Mouse (Mus musculus) neural tube, embryonic 13.5 days (tissue): ENCODE measurements at regions not wholly inside any gene's neighbourhood (a gene's known extent, or its start where the extent isn't known, plus 50 kb on each side); places are given as distances from the start of the nearest gene placed in this dataset.

Source experiments
- ATAC-seq: fragments of 200-750 bp; cut with Nextera tagmentation; 2 replicates; pipeline ENCODE4 v1.8.0; 2017; ENCODE audit warnings: low read depth, mild to moderate bottlenecking, moderate TSS enrichment, moderate library complexity
- H3K27ac ChIP-seq: fragments of 300-500 bp; sonication (generic); replicated peaks from 2 replicates; pipeline ENCODE4 v1.5.1; 2015; ENCODE audit warnings: moderate library complexity, mild to moderate bottlenecking, inconsistent platforms
- H3K27me3 ChIP-seq: fragments of 300-500 bp; sonication (generic); 2 replicates; pipeline ENCODE4 v1.6.1; 2015; ENCODE audit warnings: mild to moderate bottlenecking, inconsistent platforms
- H3K36me3 ChIP-seq: fragments of 300-500 bp; sonication (generic); 2 replicates; pipeline ENCODE4 v1.6.1; 2015; ENCODE audit warnings: mild to moderate bottlenecking, inconsistent platforms
- H3K4me1 ChIP-seq: fragments of 300-500 bp; sonication (generic); replicated peaks from 2 replicates; pipeline ENCODE4 v1.6.1; 2015; ENCODE audit warnings: inconsistent platforms
- H3K4me2 ChIP-seq: fragments of 300-500 bp; sonication (generic); 2 replicates; pipeline ENCODE4 v1.6.1; 2015; ENCODE audit warnings: inconsistent platforms, mild to moderate bottlenecking, moderate library complexity
- H3K4me3 ChIP-seq: fragments of 300-500 bp; sonication (generic); 2 replicates; pipeline ENCODE4 v1.5.1; 2015; ENCODE audit warnings: mild to moderate bottlenecking, inconsistent platforms
- H3K9ac ChIP-seq: fragments of 300-500 bp; sonication (generic); 2 replicates; pipeline ENCODE4 v1.6.1; 2015; ENCODE audit warnings: moderate library complexity, mild to moderate bottlenecking, inconsistent platforms
- H3K9me3 ChIP-seq: fragments of 300-500 bp; sonication (generic); 2 replicates; pipeline ENCODE4 v1.6.1; 2016; ENCODE audit warnings: inconsistent platforms
- whole genome bisulfite sequencing: fragments of 180-500 bp; shearing (Covaris S2); methylation state at CpG from one replicate; pipeline ENCODE4 v1.1.7; 2015; 5-methylcytosine and 5-hydroxymethylcytosine counted together

- H3K4me3 ChIP-seq: no peak overlapping the region
- H3K9me3 ChIP-seq: no peaks in the 10 kb centered on the region
- no peaks in the 10 kb centered on the region for H3K27me3 ChIP-seq
- H3K27ac ChIP-seq: no peak overlapping the region
- no peak overlapping the region for H3K4me2 ChIP-seq
- ATAC-seq: no peak
- WGBS: 87% methylated on average over 6 of the region's 6 CpGs
- H3K4me1 ChIP-seq: no peaks in the 10 kb centered on the region
- H3K9ac ChIP-seq: no peak overlapping the region
- no peaks in the 10 kb centered on the region for H3K36me3 ChIP-seq
Observed at GRCm38 (mm10) chr3:53931745-53932144, 68.1 kb upstream of the Ufm1 start.

- Histone ChIP-seq H3K4me1 (no peaks in the 10 kb centered on the region), H3K27me3 (no peaks in the 10 kb centered on the region), H3K27ac (no peak overlapping the region), H3K4me2 (no peak overlapping the region), H3K9me3 (no peaks in the 10 kb centered on the region), H3K36me3 (no peaks in the 10 kb centered on the region), H3K9ac (no peak overlapping the region), H3K4me3 (no peak overlapping the region)
- no peak for ATAC-seq
- WGBS: 86% methylated on average over 2 of the region's 2 CpGs
Observed at GRCm38 (mm10) chr3:53919941-53920340, 56.3 kb upstream of the Ufm1 start.

GRCm38 (mm10) chr3:53919541-53919940 lies 55.9 kb upstream of the Ufm1 start:
- ATAC-seq: no peak
- no peak overlapping the region for H3K27ac ChIP-seq

GRCm38 (mm10) chr3:53917960-53918359 lies 54.3 kb upstream of the Ufm1 start:
- H3K36me3 ChIP-seq: no peaks in the 10 kb centered on the region
- no peaks in the 10 kb centered on the region for H3K9me3 ChIP-seq
- no peak overlapping the region for H3K4me3 ChIP-seq
- no peak for ATAC-seq
- no peak overlapping the region for H3K27ac ChIP-seq
- no peak overlapping the region for H3K9ac ChIP-seq
- no peak overlapping the region for H3K4me2 ChIP-seq
- no peaks in the 10 kb centered on the region for H3K27me3 ChIP-seq
- H3K4me1 ChIP-seq: no peaks in the 10 kb centered on the region
- WGBS: 91% methylated on average over 3 of the region's 3 CpGs

More at GRCm38 (mm10) chr3:53919541-53919940, 55.9 kb upstream of the Ufm1 start:
- Histone ChIP-seq H3K4me3 (no peak overlapping the region), H3K9ac (no peak overlapping the region), H3K4me1 (no peaks in the 10 kb centered on the region), H3K4me2 (no peak overlapping the region), H3K9me3 (no peaks in the 10 kb centered on the region), H3K27me3 (no peaks in the 10 kb centered on the region), H3K36me3 (no peaks in the 10 kb centered on the region)
- 72% methylated on average over 3 of the region's 3 CpGs for WGBS

GRCm38 (mm10) chr3:53913984-53914669 lies 50.5 kb upstream of the Ufm1 start:
- 86% methylated on average over 3 of the region's 3 CpGs for WGBS
- Histone ChIP-seq H3K4me1 (no peaks in the 10 kb centered on the region), H3K9ac (no peak overlapping the region), H3K27me3 (no peaks in the 10 kb centered on the region), H3K9me3 (no peaks in the 10 kb centered on the region), H3K27ac (no peak overlapping the region), H3K4me3 (no peak overlapping the region), H3K4me2 (no peak overlapping the region), H3K36me3 (no peaks in the 10 kb centered on the region)
- ATAC-seq: no peak
